Mouse (Mus musculus) megakaryocyte, embryonic 14.5 days (primary cell): ENCODE measurements around the gene Snx20.

Source experiments
- FLI1 ChIP-seq: IDR thresholded peaks from 2 replicates; pipeline ENCODE4 v1.6.1; 2012; ENCODE audit warnings: low read length, inconsistent platforms, mixed read lengths
- GATA1 ChIP-seq: IDR thresholded peaks from 3 replicates; pipeline ENCODE4 v1.6.1; 2012; ENCODE audit warnings: mixed read lengths, low read length, inconsistent platforms, borderline replicate concordance

- TF ChIP-seq GATA1 = no peak
- TF ChIP-seq FLI1 = no peak
These were observed 3.0 kb upstream of the Snx20 start for GRCm38 (mm10) chr8:88638908-88639307.
